Mouse (Mus musculus): Measurements from ENCODE around the gene Lrig3. TPM values are rescaled to one million over a fixed set of nuclear protein-coding genes. Genes with fewer than 3 reads are reported as not detected.
A peak's percentile ranks its signal among the peaks of the same experiment; 100 is the strongest.

Gene Lrig3
- 1.4 TPM in 2 replicates for polyA plus RNA-seq (2012; rRNA removed)

DNA sequence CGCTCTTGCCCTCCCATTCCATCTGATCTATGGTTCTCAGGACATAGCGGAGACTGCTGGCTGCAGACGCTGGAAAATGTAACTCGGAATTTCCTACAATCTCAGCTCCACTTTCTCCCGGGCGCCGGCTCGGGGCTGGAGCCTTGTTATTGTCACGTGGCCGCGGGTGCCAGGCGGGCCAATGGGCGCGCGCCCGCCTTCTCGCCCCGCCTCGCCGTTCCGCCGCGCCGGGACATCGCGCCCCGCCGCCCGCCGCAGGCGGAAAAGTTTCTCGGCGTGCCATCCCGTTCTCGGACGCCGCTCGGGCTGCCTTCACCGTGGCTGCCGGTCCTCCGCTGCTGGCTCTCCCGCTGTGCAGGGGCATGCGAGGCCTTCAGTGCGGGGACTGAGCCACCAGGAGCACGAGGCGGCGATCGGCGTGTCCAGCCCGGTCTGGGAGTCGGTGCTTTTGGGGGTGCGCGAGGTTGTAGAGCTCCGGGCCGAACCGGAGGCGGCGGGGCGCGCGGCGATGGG lies at the start of gene Lrig3:
Gene Lrig3 (plus strand): TSS at position 201 of the 513 bp plus-strand sequence.
- DNase-seq (ENCODE audit: low read depth in 1 of 2, low spot score in 2 of 2), result peak in 1 of 2 experiments; percentile 5
- WGBS, result 2% methylated on average over 62 of the region's 62 CpGs
- Histone ChIP-seq H3K27ac (ENCODE audit: insufficient read depth, low read length) (no peak within 1 kb of the TSS), H3K27me3 (ENCODE audit: control insufficient read depth, insufficient read depth, low read length) (peaks cover 7% of the 10 kb centered on the region), H3K4me3 (ENCODE audit: extremely low read depth, insufficient read depth, insufficient read length) (peak within 1 kb of the TSS; percentile 60), H3K4me1 (ENCODE audit: control insufficient read depth, insufficient read depth, insufficient read length) (no peaks in the 10 kb centered on the region; the same call in 1 of the 2 replicates), H3K36me3 (ENCODE audit: control insufficient read depth, insufficient read depth, low read length) (no peaks in the 10 kb centered on the region)
- TF ChIP-seq CTCF (IDR thresholded peaks at IDR 0.05; ENCODE audit: extremely low read depth, insufficient read depth, insufficient read length, insufficient replicate concordance) (no peak), POLR2A (IDR thresholded peaks at IDR 0.05; ENCODE audit: low read depth, low read length) (no peak)

DNA sequence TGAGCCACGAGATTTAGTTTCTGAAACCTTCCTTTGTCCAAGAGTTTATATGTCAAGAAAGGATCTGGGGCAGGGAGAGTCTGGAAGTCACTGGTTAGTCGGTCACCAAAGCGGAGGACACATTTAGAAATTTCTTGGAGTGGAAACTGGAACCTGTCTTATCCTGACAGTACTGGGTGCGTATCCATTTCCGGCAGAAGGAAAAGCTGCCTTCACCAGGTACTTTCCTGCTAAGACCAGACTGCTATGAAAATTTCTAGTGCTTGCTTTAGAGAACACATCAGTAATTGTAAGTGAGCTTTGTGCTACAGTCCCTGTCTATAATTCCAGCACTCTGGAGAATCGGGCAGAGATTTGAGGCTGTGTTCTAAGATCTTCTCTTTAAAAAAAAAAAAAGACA lies 49.2 kb upstream of the Lrig3 start:
- no peaks in the 10 kb centered on the region for H3K4me1 ChIP-seq (ENCODE audit: control insufficient read depth, insufficient read depth, insufficient read length)
- no peak overlapping the region for H3K4me3 ChIP-seq (ENCODE audit: extremely low read depth, insufficient read depth, insufficient read length)
- H3K27ac ChIP-seq (ENCODE audit: insufficient read depth, low read length), result no peak overlapping the region
- 54% methylated on average over 6 of the region's 6 CpGs for WGBS
- TF ChIP-seq CTCF (IDR thresholded peaks at IDR 0.05; ENCODE audit: extremely low read depth, insufficient read depth, insufficient read length, insufficient replicate concordance) (no peak), POLR2A (IDR thresholded peaks at IDR 0.05; ENCODE audit: low read depth, low read length) (no peak)
- DNase-seq (ENCODE audit: low read depth in 1 of 2, low spot score in 2 of 2), result no peak
- H3K36me3 ChIP-seq (ENCODE audit: control insufficient read depth, insufficient read depth, low read length), result no peaks in the 10 kb centered on the region
- H3K27me3 ChIP-seq (ENCODE audit: control insufficient read depth, insufficient read depth, low read length), result no peaks in the 10 kb centered on the region

- H3K27ac ChIP-seq (ENCODE audit: insufficient read depth, low read length), result no peak overlapping the region
- no peaks in the 10 kb centered on the region for H3K27me3 ChIP-seq (ENCODE audit: control insufficient read depth, insufficient read depth, low read length)
- whole genome bisulfite sequencing, result 9% methylated on average over 9 of the region's 9 CpGs
- H3K36me3 ChIP-seq (ENCODE audit: control insufficient read depth, insufficient read depth, low read length), result no peaks in the 10 kb centered on the region
- DNase-seq (ENCODE audit: low read depth in 1 of 2, low spot score in 2 of 2), result no peak
- no peak for TF ChIP-seq POLR2A (IDR thresholded peaks at IDR 0.05; ENCODE audit: low read depth, low read length)
- no peak for TF ChIP-seq CTCF (IDR thresholded peaks at IDR 0.05; ENCODE audit: extremely low read depth, insufficient read depth, insufficient read length, insufficient replicate concordance)
- no peaks in the 10 kb centered on the region for H3K4me1 ChIP-seq (ENCODE audit: control insufficient read depth, insufficient read depth, insufficient read length)
- no peak overlapping the region for H3K4me3 ChIP-seq (ENCODE audit: extremely low read depth, insufficient read depth, insufficient read length)
Observed at GRCm38 (mm10) chr10:125917436-125917871, 48.5 kb upstream of the Lrig3 start.

DNA sequence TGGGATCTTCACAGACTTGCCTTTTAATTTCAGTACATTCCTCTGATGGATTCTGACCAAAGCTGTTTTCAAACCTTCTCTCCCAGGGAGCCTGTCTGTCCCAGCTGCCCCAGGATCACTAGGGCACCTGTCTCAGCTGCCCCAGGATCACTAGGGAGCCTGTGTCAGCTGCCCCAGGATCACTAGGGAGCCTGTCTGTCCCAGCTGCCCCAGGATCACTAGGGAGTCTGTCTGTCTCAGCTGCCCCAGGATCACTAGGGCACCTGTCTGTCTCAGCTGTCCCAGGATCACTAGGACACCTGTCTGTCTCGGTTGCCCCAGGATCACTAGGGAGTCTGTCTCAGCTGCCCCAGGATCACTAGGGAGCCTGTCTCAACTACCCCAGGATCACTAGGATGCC lies 47.0 kb upstream of the Lrig3 start:
- no peak for TF ChIP-seq POLR2A (IDR thresholded peaks at IDR 0.05; ENCODE audit: low read depth, low read length)
- TF ChIP-seq CTCF (IDR thresholded peaks at IDR 0.05; ENCODE audit: extremely low read depth, insufficient read depth, insufficient read length, insufficient replicate concordance), result no peak
- H3K27ac ChIP-seq (ENCODE audit: insufficient read depth, low read length), result no peak overlapping the region
- H3K36me3 ChIP-seq (ENCODE audit: control insufficient read depth, insufficient read depth, low read length), result no peaks in the 10 kb centered on the region
- H3K4me1 ChIP-seq (ENCODE audit: control insufficient read depth, insufficient read depth, insufficient read length), result no peaks in the 10 kb centered on the region
- DNase-seq (ENCODE audit: low read depth in 1 of 2, low spot score in 2 of 2), result no peak
- H3K27me3 ChIP-seq (ENCODE audit: control insufficient read depth, insufficient read depth, low read length), result no peaks in the 10 kb centered on the region
- no peak overlapping the region for H3K4me3 ChIP-seq (ENCODE audit: extremely low read depth, insufficient read depth, insufficient read length)
- WGBS, result 75% methylated on average over 1 of the region's 1 CpGs

DNA sequence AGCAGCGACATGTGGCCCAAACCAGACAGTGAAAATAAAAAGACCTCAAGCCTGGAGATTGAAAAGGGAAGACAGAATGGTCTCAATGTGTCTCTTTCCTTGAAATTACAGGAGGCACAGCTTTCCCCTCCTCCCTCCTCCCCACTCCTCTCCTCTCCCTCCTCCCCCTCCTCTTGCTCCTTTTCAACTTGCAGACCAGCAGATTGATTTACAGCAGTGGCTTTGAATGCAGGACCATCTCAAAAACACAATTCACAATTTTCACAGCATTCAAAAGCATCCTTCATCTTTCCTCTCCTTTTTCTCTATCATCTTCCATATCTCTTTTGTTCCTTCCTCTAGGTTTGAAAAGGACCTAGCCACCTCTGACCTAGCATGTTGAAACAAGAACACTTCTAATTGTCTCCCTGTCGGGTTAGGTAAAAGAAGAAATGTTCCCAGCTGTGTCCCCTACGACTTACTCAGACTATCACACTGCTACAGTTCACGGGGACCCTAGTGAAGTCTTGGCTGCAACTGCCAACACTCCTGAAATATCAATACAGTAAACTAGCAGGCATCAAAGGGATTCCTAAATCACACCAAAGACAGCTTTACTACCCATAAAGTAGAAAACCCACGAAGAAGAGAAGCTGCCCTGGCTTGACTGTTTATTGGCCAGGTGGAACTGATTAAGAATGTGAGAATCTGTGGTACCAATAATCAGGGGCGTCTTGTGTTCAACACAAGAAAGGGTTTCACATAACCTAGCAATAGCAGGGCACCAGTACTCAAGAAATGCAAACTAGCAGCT lies 44.1 kb upstream of the Lrig3 start:
- WGBS, result 43% methylated on average over 6 of the region's 6 CpGs
- H3K4me3 ChIP-seq (ENCODE audit: extremely low read depth, insufficient read depth, insufficient read length), result no peak overlapping the region
- no peaks in the 10 kb centered on the region for H3K4me1 ChIP-seq (ENCODE audit: control insufficient read depth, insufficient read depth, insufficient read length)
- H3K27me3 ChIP-seq (ENCODE audit: control insufficient read depth, insufficient read depth, low read length), result no peaks in the 10 kb centered on the region
- no peaks in the 10 kb centered on the region for H3K36me3 ChIP-seq (ENCODE audit: control insufficient read depth, insufficient read depth, low read length)
- TF ChIP-seq POLR2A (IDR thresholded peaks at IDR 0.05; ENCODE audit: low read depth, low read length), result no peak
- no peak for TF ChIP-seq CTCF (IDR thresholded peaks at IDR 0.05; ENCODE audit: extremely low read depth, insufficient read depth, insufficient read length, insufficient replicate concordance)
- no peak overlapping the region for H3K27ac ChIP-seq (ENCODE audit: insufficient read depth, low read length)
- DNase-seq (ENCODE audit: low read depth in 1 of 2, low spot score in 2 of 2), result no peak

DNA sequence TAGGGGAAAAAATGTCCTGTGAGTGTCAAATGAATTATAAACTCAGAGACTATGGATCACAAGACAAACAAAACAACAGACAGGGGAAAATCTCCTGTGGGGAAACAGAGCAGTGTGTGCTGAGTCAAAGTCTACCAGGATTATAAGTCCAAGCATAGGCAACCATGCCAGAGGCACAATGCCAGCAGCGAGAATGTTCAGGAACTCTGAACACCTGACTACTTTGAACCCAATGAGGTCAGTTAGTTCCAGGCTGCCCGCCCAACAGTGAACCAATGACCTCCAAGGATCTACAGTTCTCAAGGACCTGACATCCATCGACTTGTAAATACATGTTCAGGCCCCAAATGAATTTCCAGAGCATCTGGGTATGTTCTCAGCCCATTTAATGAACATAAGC lies 36.0 kb upstream of the Lrig3 start:
- no peak for TF ChIP-seq CTCF (IDR thresholded peaks at IDR 0.05; ENCODE audit: extremely low read depth, insufficient read depth, insufficient read length, insufficient replicate concordance)
- no peak for TF ChIP-seq POLR2A (IDR thresholded peaks at IDR 0.05; ENCODE audit: low read depth, low read length)
- Histone ChIP-seq H3K27me3 (ENCODE audit: control insufficient read depth, insufficient read depth, low read length) (no peaks in the 10 kb centered on the region), H3K4me3 (ENCODE audit: extremely low read depth, insufficient read depth, insufficient read length) (no peak overlapping the region), H3K4me1 (ENCODE audit: control insufficient read depth, insufficient read depth, insufficient read length) (no peaks in the 10 kb centered on the region), H3K36me3 (ENCODE audit: control insufficient read depth, insufficient read depth, low read length) (no peaks in the 10 kb centered on the region), H3K27ac (ENCODE audit: insufficient read depth, low read length) (no peak overlapping the region)
- no peak for DNase-seq (ENCODE audit: low read depth in 1 of 2, low spot score in 2 of 2)
- 81% methylated on average over 3 of the region's 3 CpGs for WGBS

- Histone ChIP-seq H3K36me3 (ENCODE audit: control insufficient read depth, insufficient read depth, low read length) (no peaks in the 10 kb centered on the region), H3K4me3 (ENCODE audit: extremely low read depth, insufficient read depth, insufficient read length) (no peak overlapping the region), H3K4me1 (ENCODE audit: control insufficient read depth, insufficient read depth, insufficient read length) (no peaks in the 10 kb centered on the region), H3K27me3 (ENCODE audit: control insufficient read depth, insufficient read depth, low read length) (no peaks in the 10 kb centered on the region), H3K27ac (ENCODE audit: insufficient read depth, low read length) (no peak overlapping the region)
- WGBS, result 75% methylated on average over 6 of the region's 6 CpGs
- DNase-seq (ENCODE audit: low read depth in 1 of 2, low spot score in 2 of 2), result no peak
- TF ChIP-seq POLR2A (IDR thresholded peaks at IDR 0.05; ENCODE audit: low read depth, low read length) (no peak), CTCF (IDR thresholded peaks at IDR 0.05; ENCODE audit: extremely low read depth, insufficient read depth, insufficient read length, insufficient replicate concordance) (no peak)
Observed at GRCm38 (mm10) chr10:125933388-125933787, 32.6 kb upstream of the Lrig3 start.

Data from spleen, adult 2 months (tissue).